Mouse (Mus musculus) limb, embryonic 14.5 days (tissue): Measurements from ENCODE around the gene Cracr2b. TPM values are rescaled to one million over a fixed set of nuclear protein-coding genes. Genes with fewer than 3 reads are reported as not detected.

ENCODE experiments used
- ATAC-seq: fragments of 200-750 bp; cut with Nextera tagmentation; 2 replicates; pipeline ENCODE4 v1.8.0; 2017; ENCODE audit warnings: low read depth, moderate number of reproducible peaks, moderate TSS enrichment; ENCODE audit not compliant: low FRiP score
- DNase-seq: peaks from one replicate; pipeline ENCODE4 v3.0.0-alpha.2; 2015; ENCODE audit warnings: low spot score
- H3K27ac ChIP-seq: fragments of 300-500 bp; sonication (generic); replicated peaks from 2 replicates; pipeline ENCODE4 v1.5.1; 2014; ENCODE audit warnings: low read depth, mild to moderate bottlenecking, low read length, moderate library complexity, mixed read lengths
- H3K27me3 ChIP-seq: fragments of 300-500 bp; sonication (generic); 2 replicates; pipeline ENCODE4 v1.6.1; 2014; ENCODE audit warnings: low read length, mixed read lengths; ENCODE audit not compliant: control insufficient read depth, insufficient read depth
- H3K36me3 ChIP-seq: fragments of 300-500 bp; sonication (generic); 2 replicates; pipeline ENCODE4 v1.6.1; 2014; ENCODE audit warnings: mild to moderate bottlenecking, low read length, moderate library complexity, mixed read lengths; ENCODE audit not compliant: control insufficient read depth, insufficient read depth
- H3K4me1 ChIP-seq: fragments of 300-500 bp; sonication (generic); 2 replicates; pipeline ENCODE4 v1.6.1; 2014; ENCODE audit warnings: antibody characterized with exemption, low read length, mixed read lengths; ENCODE audit not compliant: control insufficient read depth, insufficient read depth
- H3K4me2 ChIP-seq: fragments of 300-500 bp; sonication (generic); replicated peaks from 2 replicates; pipeline ENCODE4 v1.6.1; 2014; ENCODE audit warnings: low read depth, mild to moderate bottlenecking, low read length, moderate library complexity; ENCODE audit not compliant: severe bottlenecking
- H3K4me3 ChIP-seq: fragments of 300-500 bp; sonication (generic); replicated peaks from 2 replicates; pipeline ENCODE4 v1.5.1; 2014; ENCODE audit warnings: low read length
- H3K9ac ChIP-seq: fragments of 300-500 bp; sonication (generic); 2 replicates; pipeline ENCODE4 v1.6.1; 2014; ENCODE audit warnings: mild to moderate bottlenecking, low read depth, low read length, moderate library complexity; ENCODE audit not compliant: severe bottlenecking
- H3K9me3 ChIP-seq: fragments of 300-500 bp; sonication (generic); 2 replicates; pipeline ENCODE4 v1.6.1; 2016; ENCODE audit warnings: low read length; ENCODE audit not compliant: control insufficient read depth
- POLR2A ChIP-seq: fragments of 200-500 bp; IDR thresholded peaks from 2 replicates; pipeline ENCODE4 v1.8.0; 2012; ENCODE audit warnings: inconsistent platforms, mild to moderate bottlenecking, moderate library complexity, borderline replicate concordance; ENCODE audit not compliant: insufficient read depth, insufficient read length; ENCODE audit errors: extremely low read depth
- WGBS: fragments of 180-500 bp; shearing (Covaris S2); extraction: QIAGEN DNeasy Blood & Tissue Kit; methylation state at CpG from one replicate; pipeline ENCODE4 v1.1.7; 2014; 5-methylcytosine and 5-hydroxymethylcytosine counted together
- polyA plus RNA-seq, 2 experiments: library from polyadenylated mRNA; depleted of rRNA in 1 of 2; stranded (reverse) in 1 of 2; unstranded in 1 of 2; fragments of >200 nt; fragmentation: Nextera tagmentation in 1 of 2; extraction: Ambion mirVana in 1 of 2; gene quantifications; 2 replicates each; pipeline versions ENCODE4 v1.2.1 to v1.2.3; 2012 to 2014

The Cracr2b gene
- polyA plus RNA-seq, 2 experiments, result 8.3 to 12.1 TPM

- H3K9ac ChIP-seq, result no peak overlapping the region
- no peak for TF ChIP-seq POLR2A
- H3K4me1 ChIP-seq, result peaks cover 15% of the 10 kb centered on the region
- no peak for ATAC-seq
- H3K36me3 ChIP-seq, result peaks cover 4% of the 10 kb centered on the region
- no peak overlapping the region for H3K27ac ChIP-seq
- H3K27me3 ChIP-seq, result peaks cover 7% of the 10 kb centered on the region; the same call in 1 of the 2 replicates
- H3K4me2 ChIP-seq, result no peak overlapping the region
- no peak for DNase-seq
- whole genome bisulfite sequencing, result 78% methylated on average over 1 of the region's 1 CpGs
- no peak overlapping the region for H3K4me3 ChIP-seq
- H3K9me3 ChIP-seq, result no peaks in the 10 kb centered on the region
Observed at GRCm38 (mm10) chr7:141486239-141486638, 25.3 kb downstream of the Cracr2b start.

GRCm38 (mm10) chr7:141487141-141487540 lies 26.2 kb downstream of the Cracr2b start:
- Histone ChIP-seq H3K27me3 (peaks cover 7% of the 10 kb centered on the region; the same call in 1 of the 2 replicates), H3K4me3 (no peak overlapping the region), H3K4me1 (peaks cover 7% of the 10 kb centered on the region), H3K36me3 (peaks cover 13% of the 10 kb centered on the region), H3K9me3 (no peaks in the 10 kb centered on the region), H3K9ac (no peak overlapping the region), H3K4me2 (no peak overlapping the region), H3K27ac (no peak overlapping the region)
- ATAC-seq (no peak), DNase-seq (no peak)
- TF ChIP-seq POLR2A, result no peak
- 71% methylated on average over 7 of the region's 7 CpGs for WGBS

- H3K36me3 ChIP-seq, result peaks cover 28% of the 10 kb centered on the region
- WGBS, result 66% methylated on average over 2 of the region's 2 CpGs
- no peaks in the 10 kb centered on the region for H3K9me3 ChIP-seq
Observed at GRCm38 (mm10) chr7:141491151-141491550, 30.3 kb downstream of the Cracr2b start.

GRCm38 (mm10) chr7:141492738-141493137 lies 31.8 kb downstream of the Cracr2b start:
- Histone ChIP-seq H3K27ac (no peak overlapping the region), H3K36me3 (peaks cover 28% of the 10 kb centered on the region), H3K4me2 (no peak overlapping the region), H3K9ac (no peak overlapping the region), H3K27me3 (no peaks in the 10 kb centered on the region), H3K9me3 (no peaks in the 10 kb centered on the region), H3K4me1 (no peaks in the 10 kb centered on the region), H3K4me3 (no peak overlapping the region)
- DNase-seq, result no peak
- no peak for ATAC-seq
- TF ChIP-seq POLR2A, result no peak
- WGBS, result 86% methylated on average over 5 of the region's 5 CpGs

More at GRCm38 (mm10) chr7:141491151-141491550, 30.3 kb downstream of the Cracr2b start:
- Histone ChIP-seq H3K27ac (no peak overlapping the region), H3K4me3 (no peak overlapping the region), H3K4me1 (no peaks in the 10 kb centered on the region), H3K9ac (no peak overlapping the region), H3K27me3 (no peaks in the 10 kb centered on the region), H3K4me2 (no peak overlapping the region)
- ATAC-seq (no peak), DNase-seq (no peak)
- no peak for TF ChIP-seq POLR2A

- H3K4me2 ChIP-seq, result no peak overlapping the region
- no peak for TF ChIP-seq POLR2A
- DNase-seq (no peak), ATAC-seq (no peak)
- no peaks in the 10 kb centered on the region for H3K27me3 ChIP-seq
- no peak overlapping the region for H3K4me3 ChIP-seq
- no peak overlapping the region for H3K27ac ChIP-seq
- no peaks in the 10 kb centered on the region for H3K9me3 ChIP-seq
- H3K9ac ChIP-seq, result no peak overlapping the region
- peaks cover 28% of the 10 kb centered on the region for H3K36me3 ChIP-seq
- no peaks in the 10 kb centered on the region for H3K4me1 ChIP-seq
- 80% methylated on average over 1 of the region's 1 CpGs for WGBS
Observed at GRCm38 (mm10) chr7:141493729-141494128, 32.8 kb downstream of the Cracr2b start.

DNA sequence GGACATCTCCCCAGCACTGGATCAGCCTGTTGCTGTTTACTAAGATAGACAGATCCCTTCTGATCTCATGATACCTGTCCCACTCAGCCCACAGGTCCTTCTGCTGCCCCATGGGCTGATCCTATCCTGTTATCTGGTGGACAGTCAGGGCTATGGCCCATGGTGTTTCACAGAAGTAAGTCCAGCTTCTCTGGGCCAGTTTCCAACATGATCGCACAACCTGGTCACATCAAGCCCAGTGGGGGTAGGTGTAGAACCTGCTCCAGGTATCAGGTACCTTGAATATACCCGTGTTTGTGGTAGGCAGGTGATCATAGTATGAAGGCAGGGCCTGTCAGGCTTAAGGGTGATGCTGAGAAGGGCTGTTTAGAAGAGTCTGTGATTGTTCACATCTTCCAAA lies 34.5 kb downstream of the Cracr2b start:
- TF ChIP-seq POLR2A, result no peak
- H3K4me3 ChIP-seq, result no peak overlapping the region
- no peaks in the 10 kb centered on the region for H3K9me3 ChIP-seq
- ATAC-seq (no peak), DNase-seq (no peak)
- H3K4me1 ChIP-seq, result no peaks in the 10 kb centered on the region
- no peaks in the 10 kb centered on the region for H3K27me3 ChIP-seq
- WGBS, result 87% methylated on average over 2 of the region's 2 CpGs
- H3K9ac ChIP-seq, result no peak overlapping the region
- H3K27ac ChIP-seq, result no peak overlapping the region
- H3K36me3 ChIP-seq, result peaks cover 37% of the 10 kb centered on the region
- H3K4me2 ChIP-seq, result no peak overlapping the region
